Mouse (Mus musculus) embryonic fibroblast, embryonic 13.5 days (primary cell): Measurements from ENCODE around the gene Nmnat2.

ENCODE experiments used
- CTCF ChIP-seq: IDR thresholded peaks from 2 replicates; pipeline ENCODE4 v1.5.1; 2011; ENCODE audit warnings: mild to moderate bottlenecking, control low read depth, low read length, moderate library complexity, borderline replicate concordance; ENCODE audit not compliant: insufficient read depth
- POLR2A ChIP-seq: IDR thresholded peaks from 2 replicates; pipeline ENCODE4 v1.6.1; 2011; ENCODE audit warnings: low read depth, mild to moderate bottlenecking, control low read depth, low read length, moderate library complexity

DNA sequence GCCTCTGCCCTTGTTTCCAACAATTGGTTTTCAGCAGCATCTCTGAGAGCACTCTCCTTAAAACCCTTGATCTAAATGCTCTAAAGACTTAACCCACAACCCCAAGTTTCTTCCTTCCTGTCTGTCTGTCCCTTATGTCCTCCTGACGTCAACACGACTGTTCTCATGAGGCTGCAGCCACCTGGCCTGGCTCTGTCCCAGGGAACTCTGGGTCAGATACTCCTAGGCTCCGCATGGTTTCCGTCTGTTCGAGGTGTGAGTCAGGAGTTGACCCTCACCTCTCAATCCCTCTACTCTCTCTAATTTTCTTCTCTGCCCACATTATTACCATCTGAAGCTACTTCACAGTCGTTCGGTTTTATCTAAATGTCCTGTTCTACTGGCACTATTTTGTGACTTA, 103.5 kb downstream of the Nmnat2 start:
- TF ChIP-seq POLR2A: no peak
- no peak for TF ChIP-seq CTCF
